Mouse (Mus musculus) left cerebral cortex, postnatal 36 days (tissue): ENCODE data around the gene Adamts9. TPM values are rescaled to one million over a fixed set of nuclear protein-coding genes. Genes with fewer than 3 reads are reported as not detected.
A peak's percentile ranks its signal among the peaks of the same experiment; 100 is the strongest.

Source experiments
- DNase-seq, 2 experiments: peaks; one replicate each; pipeline ENCODE4 v3.0.0; 2021 to 2022; ENCODE audit warnings: low spot score in 2 of 2, mixed read lengths in 1 of 2
- intact Hi-C: fragments of 180-260 bp; cut with DNase I; formaldehyde crosslinking; loops from one replicate; pipeline ENCODE4 v1.15.1; 2025
- total RNA-seq, 2 experiments: library from RNA; stranded (reverse); gene quantifications; 2 replicates each; pipeline ENCODE4 v1.2.3; 2021

The Adamts9 gene
- 1 to 10 TPM; 2.0 to 3.5 TPM for total RNA-seq

- peak; percentile 21 to 34 for DNase-seq
- intact Hi-C loops, result loop anchor here (5.0 to 10.0 kb wide), 2 partner anchors 156 to 502 kb away; no protein-coding TSS in a partner anchor
These were observed at the start of gene Adamts9 for GRCm38 (mm10) chr6:92943057-92943781. Gene Adamts9 (minus strand): TSS chr6:92943492.

- intact Hi-C loops, result no loop called here
- no peak for DNase-seq
These were observed 48.3 kb upstream of the Adamts9 start for GRCm38 (mm10) chr6:92991616-92992015.

- no peak for DNase-seq
- intact Hi-C loops, result no loop called here
These were observed 45.3 kb upstream of the Adamts9 start for GRCm38 (mm10) chr6:92988620-92988998.

- DNase-seq, result no peak
- intact Hi-C loops, result no loop called here
These were observed 44.7 kb upstream of the Adamts9 start for GRCm38 (mm10) chr6:92987846-92988619.

GRCm38 (mm10) chr6:92987366-92987765 lies 44.1 kb upstream of the Adamts9 start:
- intact Hi-C loops, result no loop called here
- DNase-seq, result no peak

- DNase-seq, result no peak
- intact Hi-C loops, result no loop called here
These were observed 40.1 kb upstream of the Adamts9 start for GRCm38 (mm10) chr6:92983421-92983820.

- intact Hi-C loops, result no loop called here
- DNase-seq, result no peak
These were observed 38.3 kb upstream of the Adamts9 start for GRCm38 (mm10) chr6:92981451-92982186.

GRCm38 (mm10) chr6:92973340-92973739 lies 30.0 kb upstream of the Adamts9 start:
- intact Hi-C loops, result no loop called here
- DNase-seq, result no peak

GRCm38 (mm10) chr6:92968718-92969117 lies 25.4 kb upstream of the Adamts9 start:
- no peak for DNase-seq
- intact Hi-C loops, result no loop called here

- intact Hi-C loops, result no loop called here
- no peak for DNase-seq
These were observed 24.9 kb upstream of the Adamts9 start for GRCm38 (mm10) chr6:92968216-92968615.

- intact Hi-C loops, result no loop called here
- DNase-seq, result no peak
These were observed 19.7 kb upstream of the Adamts9 start for GRCm38 (mm10) chr6:92962966-92963365.

- DNase-seq, result no peak
- intact Hi-C loops, result no loop called here
These were observed 17.7 kb upstream of the Adamts9 start for GRCm38 (mm10) chr6:92960997-92961396.

- no peak for DNase-seq
- intact Hi-C loops, result no loop called here
These were observed 16.1 kb upstream of the Adamts9 start for GRCm38 (mm10) chr6:92959416-92959815.

GRCm38 (mm10) chr6:92947337-92948042 lies 4.2 kb upstream of the Adamts9 start:
- intact Hi-C loops, result loop anchor here (10.0 kb wide), 1 partner anchor 497 kb away; no protein-coding TSS in a partner anchor
- DNase-seq, result no peak

- intact Hi-C loops, result loop anchor here (5.0 to 10.0 kb wide), 2 partner anchors 157 to 500 kb away; no protein-coding TSS in a partner anchor
- no peak for DNase-seq
These were observed 1.4 kb upstream of the Adamts9 start for GRCm38 (mm10) chr6:92944711-92945110.

GRCm38 (mm10) chr6:92944048-92944685 lies 875 bp upstream of the Adamts9 start:
- intact Hi-C loops, result loop anchor here (5.0 to 10.0 kb wide), 2 partner anchors 157 to 501 kb away; no protein-coding TSS in a partner anchor
- no peak for DNase-seq

GRCm38 (mm10) chr6:92941756-92942420 lies 1.4 kb downstream of the Adamts9 start:
- peak in 1 of 2 experiments; percentile 8 for DNase-seq
- intact Hi-C loops, result loop anchor here (5.0 to 10.0 kb wide), 2 partner anchors 155 to 503 kb away; no protein-coding TSS in a partner anchor

GRCm38 (mm10) chr6:92941281-92941731 lies 2.0 kb downstream of the Adamts9 start:
- DNase-seq, result peak; percentile 24 to 56
- intact Hi-C loops, result loop anchor here (5.0 to 10.0 kb wide), 2 partner anchors 154 to 503 kb away; no protein-coding TSS in a partner anchor
